Mouse (Mus musculus): ENCODE data around the gene Dyrk3. TPM values are rescaled to one million over a fixed set of nuclear protein-coding genes. Genes with fewer than 3 reads are reported as not detected.
"Not testable (repeated sequence)": the region's sequence is repeated elsewhere in the genome, so short reads cannot be mapped to it uniquely, and the experiment has no call there.

Dyrk3 gene
- total and polyA plus RNA-seq, 3 experiments: 2.3 to 7.3 (median 5.6) TPM

DNA sequence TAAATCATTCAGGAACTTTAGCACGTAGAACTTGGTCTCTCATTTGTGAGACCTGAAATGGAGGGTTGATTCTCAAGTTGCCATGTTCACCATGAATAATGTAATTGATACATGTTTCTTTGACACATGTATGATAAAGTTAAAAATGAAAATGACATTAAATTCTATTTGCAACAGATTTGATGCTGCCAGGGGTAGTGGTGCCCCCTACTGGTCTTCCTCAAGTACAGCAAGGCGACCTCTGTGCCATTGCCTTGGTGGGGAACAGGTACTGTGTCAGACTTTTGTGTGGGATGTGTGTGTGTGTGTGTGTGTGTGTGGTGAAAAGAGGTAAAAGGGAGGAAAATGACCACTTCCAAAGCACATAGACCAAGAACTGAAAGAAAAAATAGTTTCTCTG lies 17.3 kb upstream of the Dyrk3 start:
- peak; percentile 30 for DNase-seq

GRCm38 (mm10) chr1:131153018-131153629 lies 15.0 kb upstream of the Dyrk3 start, which contains the start of gene Eif2d:
Gene Eif2d, plus strand, starts transcription at chr1:131153181.
- peak; percentile 92 for DNase-seq

DNA sequence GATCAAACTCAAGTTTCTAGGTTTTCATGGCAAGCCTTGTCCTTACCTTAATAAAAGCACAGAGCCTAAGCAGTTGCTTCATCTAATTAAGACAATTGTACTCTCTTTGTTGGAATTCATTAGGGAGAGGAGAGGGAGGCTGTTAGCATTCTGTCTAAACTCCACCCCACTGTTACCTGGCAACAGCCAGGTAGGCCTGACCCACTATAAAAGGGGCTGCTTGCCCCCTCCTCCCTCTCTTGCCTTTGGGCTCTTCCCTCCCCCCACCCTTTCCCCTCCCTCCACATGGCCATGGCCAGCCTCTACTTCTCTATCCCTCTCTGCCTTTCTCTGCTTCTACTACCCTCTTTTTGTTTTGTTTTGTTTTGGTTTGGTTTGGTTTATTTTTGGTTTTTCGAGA lies 11.4 kb upstream of the Dyrk3 start:
- DNase-seq: no peak

DNA sequence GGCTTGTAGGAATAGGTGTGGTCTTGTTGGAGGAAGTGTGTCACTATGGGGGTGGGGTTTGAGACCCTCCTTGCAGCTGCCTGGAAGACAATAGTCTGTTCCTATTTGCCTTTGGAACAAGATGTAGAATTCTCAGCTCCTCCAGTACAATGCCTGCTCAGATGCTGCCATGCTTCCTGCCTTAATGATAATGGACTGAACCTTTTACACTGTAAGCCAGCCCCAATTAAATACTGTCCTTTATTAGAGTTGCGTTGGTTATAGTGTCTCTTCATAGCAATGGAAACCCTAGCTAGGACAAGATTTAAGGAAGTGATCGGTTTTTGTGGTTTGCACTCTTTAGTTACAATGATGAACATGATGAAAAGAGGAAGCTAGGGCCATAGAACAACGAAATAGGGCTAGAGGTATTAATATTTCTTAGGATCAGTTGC lies 8.1 kb upstream of the Dyrk3 start:
- no peak for DNase-seq

- not testable (repeated sequence) for DNase-seq
Observed at GRCm38 (mm10) chr1:131145222-131145621, 7.1 kb upstream of the Dyrk3 start.

GRCm38 (mm10) chr1:131142472-131142871 lies 4.3 kb upstream of the Dyrk3 start:
- peak; percentile 40 for DNase-seq

DNA sequence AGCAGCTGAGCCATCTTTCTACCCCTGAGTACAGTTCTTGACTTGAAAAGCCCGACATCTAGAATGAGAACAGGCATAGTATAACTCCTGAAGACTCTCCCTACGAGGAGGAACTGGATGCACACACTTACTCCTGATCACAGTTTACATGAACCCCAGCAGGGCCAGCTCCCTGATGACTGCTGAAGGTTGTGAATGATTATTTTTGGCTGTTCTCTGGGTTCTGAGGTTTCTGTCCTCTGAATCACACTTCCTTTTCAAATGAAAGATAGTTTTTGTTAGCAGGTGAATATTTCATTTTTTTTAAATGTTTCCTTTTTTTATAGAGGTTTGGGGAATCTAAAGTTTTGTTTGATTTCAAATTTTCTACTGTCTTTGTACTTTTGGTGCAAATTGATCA lies 3.3 kb upstream of the Dyrk3 start:
- DNase-seq: no peak

DNA sequence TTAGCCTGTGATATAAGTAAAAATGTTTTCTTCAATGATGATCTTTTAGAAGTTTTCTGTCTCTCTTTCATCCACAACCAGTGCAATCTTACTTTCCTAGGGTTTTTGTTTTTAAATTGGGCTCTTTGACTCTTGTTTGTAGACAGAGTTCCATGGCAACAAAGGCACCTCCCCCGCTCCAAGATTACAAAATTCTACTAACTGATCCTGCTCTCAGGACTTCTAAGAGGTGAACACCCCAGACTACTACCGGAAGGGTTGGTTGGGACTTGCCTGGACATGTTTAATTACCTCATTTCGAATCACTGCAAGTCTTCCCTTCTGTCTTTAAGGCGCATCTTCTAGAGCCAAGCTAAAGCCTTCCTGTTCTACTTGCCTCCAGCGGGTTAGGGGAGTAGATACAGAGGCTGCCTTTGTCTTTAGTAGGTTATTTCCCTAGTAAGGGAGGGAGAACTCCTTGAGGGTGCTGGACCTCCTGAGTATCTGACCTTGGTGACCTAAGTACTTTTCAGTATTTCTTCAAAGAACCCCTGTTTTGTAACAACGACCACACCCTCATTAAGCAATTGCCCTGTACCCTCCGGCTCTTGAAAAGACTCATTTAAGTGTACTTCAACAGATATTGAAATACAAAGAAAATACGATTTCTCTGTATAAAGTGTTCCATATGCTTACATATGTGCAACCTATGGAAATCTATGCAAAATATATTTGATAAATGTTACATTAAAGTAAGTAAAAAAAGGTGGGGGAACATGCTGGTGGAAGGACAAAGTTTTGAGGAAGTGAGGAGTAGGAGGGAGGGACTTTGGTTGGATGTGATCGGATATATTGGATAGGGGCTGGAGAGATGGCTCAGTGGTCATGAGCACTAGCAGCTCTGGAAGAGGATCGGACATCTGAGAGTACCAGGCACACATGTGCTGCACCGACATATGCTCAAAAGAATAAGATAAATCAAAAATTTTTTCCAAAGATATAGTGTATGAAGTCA lies 1.3 kb upstream of the Dyrk3 start:
- no peak for DNase-seq

- no peak for DNase-seq
Observed at GRCm38 (mm10) chr1:131137717-131138118, 422 bp downstream of the Dyrk3 start.

GRCm38 (mm10) chr1:131137111-131137510 lies 1.0 kb downstream of the Dyrk3 start:
- DNase-seq: no peak

- no peak for DNase-seq
Observed at GRCm38 (mm10) chr1:131135960-131136629, 2.0 kb downstream of the Dyrk3 start.

DNA sequence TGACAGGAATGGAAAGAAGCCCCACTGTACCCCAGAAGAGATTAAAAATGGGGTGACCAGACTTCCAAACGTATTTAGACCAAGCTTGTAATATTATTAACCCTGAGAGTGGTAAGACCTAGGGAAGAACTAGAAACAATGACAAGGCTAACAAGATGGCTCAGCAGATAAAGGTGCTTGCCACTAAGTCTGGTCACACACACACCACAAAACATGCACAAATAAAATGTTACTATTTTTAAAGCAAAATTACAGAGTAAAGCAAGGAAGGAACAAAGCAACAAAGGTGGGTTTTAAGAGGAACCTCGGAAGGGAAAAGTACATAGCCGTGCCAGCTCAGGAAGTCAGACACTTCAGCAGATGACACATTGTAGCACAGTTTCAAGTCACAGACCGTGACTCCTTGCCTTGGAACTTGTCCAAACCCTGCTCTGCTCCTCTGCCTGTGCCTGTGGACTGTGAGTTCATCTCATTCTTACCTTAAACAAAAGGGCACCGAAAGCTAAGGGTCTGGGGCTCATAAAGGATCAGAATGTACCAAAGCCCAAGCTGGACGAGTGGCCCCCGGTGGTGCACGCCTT lies 3.1 kb downstream of the Dyrk3 start:
- peak; percentile 86 for DNase-seq

DNA sequence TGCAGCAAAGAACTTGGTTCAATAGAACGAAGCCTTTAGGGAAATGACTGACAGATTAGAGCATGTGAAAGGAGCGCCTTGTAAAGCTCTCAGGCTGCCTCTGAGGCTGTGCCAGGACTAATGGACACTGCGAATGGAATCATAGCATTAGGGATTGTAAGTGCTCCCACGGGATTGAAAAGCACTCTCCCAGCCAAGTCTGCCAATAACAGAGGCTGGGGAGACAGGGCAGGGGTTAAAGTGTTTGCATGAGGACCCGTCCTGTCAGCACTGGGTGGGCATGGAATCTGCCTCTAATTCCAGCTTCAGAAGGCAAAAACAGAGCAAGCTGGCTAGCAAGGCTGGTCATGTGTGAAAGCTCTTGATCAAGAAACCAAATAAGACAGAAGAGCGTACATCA lies 3.9 kb downstream of the Dyrk3 start:
- no peak for DNase-seq

GRCm38 (mm10) chr1:131125987-131126744 lies 12.0 kb downstream of the Dyrk3 start:
- DNase-seq: peak; percentile 90

DNA sequence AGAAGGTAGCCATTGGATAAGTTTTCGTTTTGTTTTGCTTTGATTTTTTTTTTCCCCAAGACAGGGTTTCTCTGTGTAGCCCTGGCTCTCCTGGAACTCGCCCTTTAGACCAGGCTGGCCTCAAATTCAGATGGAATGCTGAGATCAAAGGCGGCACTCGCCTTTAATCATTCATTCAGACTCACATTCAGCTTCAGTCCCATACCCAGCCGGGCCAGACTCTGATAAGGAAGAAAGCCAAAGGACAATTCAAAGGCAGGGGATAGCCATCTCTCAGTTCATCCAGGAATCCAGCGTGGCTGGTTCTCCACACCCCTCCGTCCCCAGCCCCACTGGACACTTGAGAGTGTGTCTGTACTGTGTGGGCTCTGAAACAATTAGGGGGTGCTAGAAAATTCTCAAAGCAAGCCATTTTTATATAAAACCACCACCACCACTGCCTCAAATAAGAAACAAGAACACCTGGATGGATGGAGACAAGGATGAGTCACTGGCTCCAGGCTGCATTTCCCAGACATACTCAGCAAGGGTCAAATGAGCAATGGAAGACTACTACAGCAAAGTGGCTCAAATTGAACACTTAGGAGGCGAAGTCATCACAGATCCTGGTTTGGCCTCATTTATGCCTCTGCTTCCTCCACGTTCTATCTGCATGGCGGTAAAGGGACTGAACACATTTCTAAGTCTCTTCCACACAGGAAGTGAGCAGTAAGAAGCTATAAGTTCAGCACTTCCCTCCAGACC lies 14.4 kb downstream of the Dyrk3 start:
- DNase-seq: no peak

DNA sequence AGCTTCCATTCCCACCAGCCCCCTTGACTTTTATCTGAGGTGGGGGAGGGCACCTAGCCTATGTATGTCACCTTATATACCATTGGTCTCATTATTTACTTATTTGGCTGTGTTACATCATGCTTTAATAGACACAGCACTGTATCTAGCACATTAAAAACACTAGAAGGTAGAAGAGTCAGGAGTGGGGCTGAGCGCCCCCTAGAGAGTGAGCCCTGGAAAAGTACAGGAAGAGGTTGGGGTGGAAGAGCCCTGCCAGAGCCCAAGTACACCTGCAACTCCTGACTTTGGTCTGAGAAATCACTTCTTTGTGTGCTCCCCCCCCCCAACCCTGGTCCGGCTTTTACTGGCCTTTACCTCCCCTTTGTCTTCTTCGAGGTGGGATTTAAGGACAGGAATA lies 16.2 kb downstream of the Dyrk3 start:
- no peak for DNase-seq

DNA sequence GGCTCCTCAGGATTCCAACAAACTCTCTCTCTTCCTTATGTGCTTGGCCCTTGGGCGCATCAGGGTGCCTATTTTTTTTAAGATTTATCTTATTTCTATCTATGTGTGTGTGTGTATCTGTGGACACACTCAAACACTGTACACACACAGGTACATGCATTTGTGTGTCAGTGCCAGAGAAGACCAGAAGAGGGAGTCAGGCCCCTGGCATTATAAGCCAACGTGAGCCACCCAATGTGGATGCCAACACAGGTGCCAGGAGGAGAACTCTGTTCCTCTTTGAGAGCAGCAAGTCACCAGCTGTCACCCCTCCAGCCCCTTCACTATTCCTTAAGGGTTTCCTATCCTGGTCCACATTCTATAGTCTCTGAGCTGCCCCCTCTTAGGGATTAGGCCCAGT lies 19.1 kb downstream of the Dyrk3 start:
- peak; percentile 48 for DNase-seq

DNA sequence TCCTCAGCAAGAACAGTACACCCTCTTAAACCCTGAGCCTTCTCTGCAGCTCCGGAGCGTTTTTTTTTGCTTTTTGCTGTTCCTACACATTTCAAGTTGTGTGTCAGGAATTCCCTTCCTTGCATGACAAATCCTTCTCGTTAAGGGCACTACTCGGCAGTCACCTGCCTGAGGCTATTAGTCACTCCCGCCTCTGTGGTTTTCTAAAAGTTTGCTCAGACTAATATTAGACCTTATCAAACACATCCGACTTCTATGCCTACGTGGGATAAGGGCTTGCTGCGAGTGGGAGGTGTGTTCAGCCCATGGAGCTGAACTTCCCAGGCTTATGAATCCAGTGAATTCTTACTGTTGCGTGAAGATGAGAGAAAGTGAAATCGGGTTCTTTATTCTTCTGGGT lies 19.6 kb downstream of the Dyrk3 start:
- DNase-seq: no peak

DNA sequence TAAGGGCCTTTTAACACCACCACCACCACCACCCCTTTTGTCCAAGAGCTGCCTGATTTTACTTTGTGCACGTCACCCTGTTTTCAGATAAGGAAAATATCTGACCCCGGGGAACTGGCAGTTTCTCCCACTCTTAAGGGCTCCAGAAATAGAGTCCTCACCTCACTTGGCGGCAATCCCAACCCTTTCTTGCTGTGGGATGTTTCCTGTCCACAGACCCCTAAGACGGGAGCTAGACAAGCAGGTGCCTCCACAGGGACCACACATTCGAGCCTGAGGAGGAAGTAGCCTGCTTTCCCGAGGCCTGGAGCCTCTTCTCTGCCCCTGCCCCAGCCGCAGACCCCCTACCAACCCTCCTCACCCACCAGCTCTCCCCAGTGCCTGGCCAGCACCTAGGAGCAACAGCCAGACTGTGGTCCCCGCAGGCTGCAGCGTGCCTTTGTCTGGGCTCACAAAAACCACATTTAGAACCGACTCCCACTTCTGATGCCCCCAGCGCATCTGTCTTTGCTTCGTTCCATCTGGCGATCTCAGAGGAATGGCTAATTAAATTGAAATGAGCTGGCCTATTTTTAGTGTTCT lies 21.6 kb downstream of the Dyrk3 start:
- DNase-seq: no peak

DNA sequence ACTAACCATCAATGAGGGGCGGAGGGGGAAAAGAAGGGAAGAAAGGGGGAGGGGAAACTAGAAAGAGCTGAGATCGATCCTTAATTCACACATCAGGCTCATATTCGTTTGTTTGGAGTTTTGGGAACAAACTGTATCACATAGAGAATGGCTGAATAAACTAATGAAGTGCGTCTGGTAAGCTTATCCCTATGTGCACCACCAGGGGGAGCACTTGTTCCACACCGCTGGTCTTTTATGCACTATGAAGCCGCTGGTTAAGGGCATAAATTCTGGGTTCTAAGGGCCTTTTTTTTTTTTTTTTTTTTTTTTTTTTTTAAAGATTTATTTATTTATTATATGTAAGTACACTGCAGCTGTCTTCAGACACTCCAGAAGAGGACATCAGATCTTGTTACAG lies 22.2 kb downstream of the Dyrk3 start:
- peak; percentile 67 for DNase-seq

Data from adrenal gland, adult 2 months (tissue).